Mouse (Mus musculus): ENCODE data around the gene Pitpnm3.

- TF ChIP-seq CTCF (IDR thresholded peaks at IDR 0.05; ENCODE audit: low read depth) (no peak), EP300 (IDR thresholded peaks at IDR 0.05; ENCODE audit: low read depth) (no peak)
These were observed 68.3 kb downstream of the Pitpnm3 start for GRCm38 (mm10) chr11:72067326-72067725.

Data from liver, embryonic 14.5 days (tissue).